8 mouse cellular contexts compared by ENCODE assay signal in genomic region chr5:119626662-119627061, GRCm38 (mm10). TPM values are rescaled to one million over a fixed set of nuclear protein-coding genes. Genes with fewer than 3 reads are reported as not detected.
DNase-seq lines count a peak whose midpoint lies in the region; ATAC-seq and TF ChIP-seq lines count a peak whose summit lies in the region.

No protein-coding gene starts in this region.

- H3K4me2 ChIP-seq in forebrain, embryonic 13.5 days, result peak overlapping the region; percentile 51

- peaks cover 57% of the 10 kb centered on the region for H3K27me3 ChIP-seq in E14TG2a.4 (ENCODE audit: insufficient read depth, low read length)
- peaks cover 55% of the 10 kb centered on the region for H3K27me3 ChIP-seq in forebrain, embryonic 13.5 days

- peaks cover 63% of the 10 kb centered on the region for H3K4me1 ChIP-seq in E14TG2a.4 (replicated peaks; ENCODE audit: low read depth, low read length)
- H3K4me1 ChIP-seq in forebrain, embryonic 13.5 days, result peaks cover 16% of the 10 kb centered on the region

- no peaks in the 10 kb centered on the region for H3K9me3 ChIP-seq in E14TG2a.4 (ENCODE audit: low read length)
- no peaks in the 10 kb centered on the region for H3K9me3 ChIP-seq in forebrain, embryonic 13.5 days (replicated peaks)

- H3K36me3 ChIP-seq in E14TG2a.4 (ENCODE audit: insufficient read depth, low read length), result no peaks in the 10 kb centered on the region
- no peaks in the 10 kb centered on the region for H3K36me3 ChIP-seq in forebrain, embryonic 13.5 days (ENCODE audit: poor library complexity, severe bottlenecking)

- 4% methylated on average over 22 of the region's 22 CpGs for WGBS in forebrain, embryonic 13.5 days

- peak overlapping the region; percentile 60 for H3K4me3 ChIP-seq in E14TG2a.4 (replicated peaks; ENCODE audit: low read length)
- H3K4me3 ChIP-seq in forebrain, embryonic 13.5 days, result peak overlapping the region; percentile 9

- ATAC-seq in forebrain, embryonic 13.5 days, result no peak
- no peak for ATAC-seq in frontal cortex, adult (ENCODE audit: low TSS enrichment)

- 0 out of 2 replicates have a peak overlapping the region, but pooled peaks have one; percentile 18 for H3K9ac ChIP-seq in forebrain, embryonic 13.5 days

- DNase-seq in frontal cortex, postnatal 10 days (ENCODE audit: low spot score in 2 of 2), result peak; percentile 5 to 8
- no peak for DNase-seq in frontal cortex, postnatal 36 days (ENCODE audit: low spot score in 2 of 2)
- DNase-seq in kidney, postnatal 4 days, result peak; percentile 41 to 54
- peak; percentile 8 for DNase-seq in right cerebral cortex, postnatal 14 days
- DNase-seq in ovary, postnatal 14 days (ENCODE audit: low spot score), result no peak

- no peak overlapping the region for H3K27ac ChIP-seq in forebrain, embryonic 13.5 days

- no peak for TF ChIP-seq CTCF in E14TG2a.4 (conservative IDR thresholded peaks at IDR 0.05; ENCODE audit: low read length)

RNA-seq across cellular contexts. Expression of gene Tbx3, which starts 43.8 kb away (rescaled TPM):
- polyA plus RNA-seq in forebrain, embryonic 13.5 days (2015; fragmentation: Nextera tagmentation; extraction: Ambion mirVana), result 1.4 and 1.7 TPM in 2 replicates

Comparison
In these comparisons a context has a peak if more than half of its experiments do, and no peak if none do; other contexts are left out.
1. DNase-seq: peak in frontal cortex, postnatal 10 days (2 of 2), kidney, postnatal 4 days (2 of 2) and right cerebral cortex, postnatal 14 days (single experiment); none in frontal cortex, postnatal 36 days (0 of 2) and ovary, postnatal 14 days (single experiment).